Mouse (Mus musculus) kidney, embryonic 14.5 days (tissue): ENCODE measurements around the gene Lcmt1. TPM values are rescaled to one million over a fixed set of nuclear protein-coding genes. Genes with fewer than 3 reads are reported as not detected.

Experiments used
- ATAC-seq: fragments of 200-750 bp; cut with Nextera tagmentation; 2 replicates; pipeline ENCODE4 v1.8.0; 2017; ENCODE audit warnings: moderate number of reproducible peaks, mild to moderate bottlenecking, moderate TSS enrichment, moderate library complexity; ENCODE audit not compliant: low FRiP score, low TSS enrichment
- H3K27ac ChIP-seq: fragments of 300-500 bp; sonication (generic); 2 replicates; pipeline ENCODE4 v1.5.1; 2014; ENCODE audit warnings: low read depth, mild to moderate bottlenecking, low read length, moderate library complexity, mixed read lengths
- H3K27me3 ChIP-seq: fragments of 300-500 bp; sonication (generic); 2 replicates; pipeline ENCODE4 v1.6.1; 2014; ENCODE audit warnings: mild to moderate bottlenecking, low read length; ENCODE audit not compliant: control insufficient read depth, insufficient read depth
- H3K36me3 ChIP-seq: fragments of 300-500 bp; sonication (generic); 2 replicates; pipeline ENCODE4 v1.6.1; 2014; ENCODE audit warnings: low read length, mixed read lengths; ENCODE audit not compliant: control insufficient read depth, insufficient read depth
- H3K4me1 ChIP-seq: fragments of 300-500 bp; sonication (generic); 2 replicates; pipeline ENCODE4 v1.6.1; 2014; ENCODE audit warnings: low read length, mixed read lengths; ENCODE audit not compliant: control insufficient read depth, insufficient read depth
- H3K4me2 ChIP-seq: fragments of 300-500 bp; sonication (generic); replicated peaks from 2 replicates; pipeline ENCODE4 v1.6.1; 2014; ENCODE audit warnings: low read depth, mild to moderate bottlenecking, low read length
- H3K4me3 ChIP-seq: fragments of 300-500 bp; sonication (generic); 2 replicates; pipeline ENCODE4 v1.5.1; 2014; ENCODE audit warnings: mild to moderate bottlenecking, low read length
- H3K9ac ChIP-seq: fragments of 300-500 bp; sonication (generic); 2 replicates; pipeline ENCODE4 v1.6.1; 2014; ENCODE audit warnings: low read depth, mild to moderate bottlenecking, low read length, moderate library complexity
- H3K9me3 ChIP-seq: fragments of 300-500 bp; sonication (generic); 2 replicates; pipeline ENCODE4 v1.6.1; 2016; ENCODE audit warnings: low read length; ENCODE audit not compliant: control insufficient read depth
- WGBS: fragments of 180-500 bp; shearing (Covaris S2); extraction: QIAGEN DNeasy Blood & Tissue Kit; methylation state at CpG from one replicate; pipeline ENCODE4 v1.1.7; 2014; 5-methylcytosine and 5-hydroxymethylcytosine counted together
- polyA plus RNA-seq: library from polyadenylated mRNA; unstranded; fragments of >200 nt; fragmentation: Nextera tagmentation; extraction: Ambion mirVana; gene quantifications from 2 replicates; pipeline ENCODE4 v1.2.1, GENCODE M21; 2014

The Lcmt1 gene
- polyA plus RNA-seq, 1 experiment from 2014 or later = 61.3 TPM

GRCm38 (mm10) chr7:123385693-123386407, 16.3 kb downstream of the Lcmt1 start:
- H3K4me3 ChIP-seq = no peak overlapping the region
- H3K36me3 ChIP-seq = peaks cover 6% of the 10 kb centered on the region; the same call in 1 of the 2 replicates
- H3K27ac ChIP-seq = peak overlapping the region; percentile 83
- no peak overlapping the region for H3K9ac ChIP-seq
- no peak overlapping the region for H3K4me2 ChIP-seq
- H3K27me3 ChIP-seq = no peaks in the 10 kb centered on the region
- H3K4me1 ChIP-seq = peaks cover 10% of the 10 kb centered on the region
- no peaks in the 10 kb centered on the region for H3K9me3 ChIP-seq
- ATAC-seq = peak; percentile 75
- WGBS = 34% methylated on average over 11 of the region's 11 CpGs

- Histone ChIP-seq H3K4me2 (no peak overlapping the region), H3K27me3 (no peaks in the 10 kb centered on the region), H3K36me3 (peaks cover 11% of the 10 kb centered on the region; the same call in 1 of the 2 replicates), H3K9me3 (no peaks in the 10 kb centered on the region), H3K27ac (no peak overlapping the region), H3K4me3 (no peak overlapping the region), H3K4me1 (peaks cover 10% of the 10 kb centered on the region), H3K9ac (no peak overlapping the region)
- no peak for ATAC-seq
- WGBS = 73% methylated on average over 6 of the region's 6 CpGs
Measured at GRCm38 (mm10) chr7:123389686-123390280, 20.2 kb downstream of the Lcmt1 start.

- peaks cover 7% of the 10 kb centered on the region; the same call in 1 of the 2 replicates for H3K36me3 ChIP-seq
- H3K27ac ChIP-seq = no peak overlapping the region
- no peaks in the 10 kb centered on the region for H3K4me1 ChIP-seq
- whole genome bisulfite sequencing = 98% methylated on average over 6 of the region's 6 CpGs
- ATAC-seq = no peak
- no peak overlapping the region for H3K4me3 ChIP-seq
- H3K27me3 ChIP-seq = no peaks in the 10 kb centered on the region
- no peak overlapping the region for H3K9ac ChIP-seq
- H3K9me3 ChIP-seq = no peaks in the 10 kb centered on the region
- no peak overlapping the region for H3K4me2 ChIP-seq
Measured at GRCm38 (mm10) chr7:123394271-123394670, 24.7 kb downstream of the Lcmt1 start.

- WGBS = 95% methylated on average over 5 of the region's 5 CpGs
- no peak overlapping the region for H3K27ac ChIP-seq
- peaks cover 10% of the 10 kb centered on the region; the same call in 1 of the 2 replicates for H3K36me3 ChIP-seq
- H3K4me1 ChIP-seq = no peaks in the 10 kb centered on the region
- no peak overlapping the region for H3K9ac ChIP-seq
- no peak overlapping the region for H3K4me3 ChIP-seq
- no peaks in the 10 kb centered on the region for H3K9me3 ChIP-seq
- no peak for ATAC-seq
- no peaks in the 10 kb centered on the region for H3K27me3 ChIP-seq
- no peak overlapping the region for H3K4me2 ChIP-seq
Measured at GRCm38 (mm10) chr7:123396900-123397299, 27.3 kb downstream of the Lcmt1 start.

- no peak for ATAC-seq
- no peaks in the 10 kb centered on the region for H3K4me1 ChIP-seq
Measured at GRCm38 (mm10) chr7:123397369-123397768, 27.8 kb downstream of the Lcmt1 start.

GRCm38 (mm10) chr7:123397931-123398330, 28.3 kb downstream of the Lcmt1 start:
- Histone ChIP-seq H3K9ac (no peak overlapping the region), H3K27me3 (no peaks in the 10 kb centered on the region), H3K27ac (no peak overlapping the region), H3K4me3 (no peak overlapping the region), H3K9me3 (no peaks in the 10 kb centered on the region), H3K36me3 (peaks cover 12% of the 10 kb centered on the region; the same call in 1 of the 2 replicates), H3K4me2 (no peak overlapping the region), H3K4me1 (no peaks in the 10 kb centered on the region)
- WGBS = 89% methylated on average over 8 of the region's 8 CpGs
- ATAC-seq = no peak

More at GRCm38 (mm10) chr7:123397369-123397768, 27.8 kb downstream of the Lcmt1 start:
- no peaks in the 10 kb centered on the region for H3K9me3 ChIP-seq
- H3K4me2 ChIP-seq = no peak overlapping the region
- no peak overlapping the region for H3K4me3 ChIP-seq
- H3K27me3 ChIP-seq = no peaks in the 10 kb centered on the region
- H3K27ac ChIP-seq = no peak overlapping the region
- WGBS = 48% methylated on average over 8 of the region's 8 CpGs
- no peak overlapping the region for H3K9ac ChIP-seq
- H3K36me3 ChIP-seq = peaks cover 12% of the 10 kb centered on the region; the same call in 1 of the 2 replicates

- no peak overlapping the region for H3K9ac ChIP-seq
- no peak overlapping the region for H3K4me3 ChIP-seq
- no peaks in the 10 kb centered on the region for H3K27me3 ChIP-seq
- 22% methylated on average over 7 of the region's 7 CpGs for WGBS
- peaks cover 19% of the 10 kb centered on the region; the same call in 1 of the 2 replicates for H3K36me3 ChIP-seq
- H3K27ac ChIP-seq = no peak overlapping the region
- peak; percentile 35; the same call in 1 of the 2 replicates for ATAC-seq
- no peaks in the 10 kb centered on the region for H3K4me1 ChIP-seq
- H3K4me2 ChIP-seq = no peak overlapping the region
- no peaks in the 10 kb centered on the region for H3K9me3 ChIP-seq
Measured at GRCm38 (mm10) chr7:123398828-123399227, 29.2 kb downstream of the Lcmt1 start.

GRCm38 (mm10) chr7:123399286-123399685, 29.7 kb downstream of the Lcmt1 start:
- no peaks in the 10 kb centered on the region for H3K4me1 ChIP-seq
- peaks cover 23% of the 10 kb centered on the region; the same call in 1 of the 2 replicates for H3K36me3 ChIP-seq
- H3K4me3 ChIP-seq = no peak overlapping the region
- 92% methylated on average over 4 of the region's 4 CpGs for WGBS
- no peak overlapping the region for H3K4me2 ChIP-seq
- no peaks in the 10 kb centered on the region for H3K9me3 ChIP-seq
- no peak overlapping the region for H3K9ac ChIP-seq
- no peak overlapping the region for H3K27ac ChIP-seq
- H3K27me3 ChIP-seq = no peaks in the 10 kb centered on the region
- ATAC-seq = no peak

- no peak overlapping the region for H3K27ac ChIP-seq
- H3K27me3 ChIP-seq = no peaks in the 10 kb centered on the region
- 87% methylated on average over 3 of the region's 3 CpGs for WGBS
- no peaks in the 10 kb centered on the region for H3K4me1 ChIP-seq
- no peak overlapping the region for H3K9ac ChIP-seq
- no peak for ATAC-seq
- H3K36me3 ChIP-seq = peaks cover 27% of the 10 kb centered on the region; the same call in 1 of the 2 replicates
- no peaks in the 10 kb centered on the region for H3K9me3 ChIP-seq
- H3K4me2 ChIP-seq = no peak overlapping the region
- H3K4me3 ChIP-seq = no peak overlapping the region
Measured at GRCm38 (mm10) chr7:123401121-123401520, 31.5 kb downstream of the Lcmt1 start.
